Mouse (Mus musculus) hindbrain, postnatal 0 days (tissue): Measurements from ENCODE around the gene Fam216b. TPM values are rescaled to one million over a fixed set of nuclear protein-coding genes. Genes with fewer than 3 reads are reported as not detected.

ENCODE experiments used
- ATAC-seq: fragments of 200-750 bp; cut with Nextera tagmentation; 2 replicates; pipeline ENCODE4 v1.8.0; 2017; ENCODE audit warnings: mild to moderate bottlenecking, moderate TSS enrichment, moderate library complexity
- DNase-seq: peaks from one replicate; pipeline ENCODE4 v3.0.0-alpha.2; 2015; ENCODE audit warnings: low spot score
- H3K27ac ChIP-seq: fragments of 300-500 bp; sonication (generic); 2 replicates; pipeline ENCODE4 v1.5.1; 2014; ENCODE audit warnings: mild to moderate bottlenecking
- H3K27me3 ChIP-seq: fragments of 300-500 bp; sonication (generic); 2 replicates; pipeline ENCODE4 v1.6.1; 2014; ENCODE audit warnings: low read length, mixed read lengths; ENCODE audit not compliant: insufficient read depth
- H3K36me3 ChIP-seq: fragments of 300-500 bp; sonication (generic); 2 replicates; pipeline ENCODE4 v1.6.1; 2014; ENCODE audit warnings: low read length, mixed read lengths; ENCODE audit not compliant: insufficient read depth
- H3K4me1 ChIP-seq: fragments of 300-500 bp; sonication (generic); 2 replicates; pipeline ENCODE4 v1.6.1; 2014; ENCODE audit warnings: antibody characterized with exemption, low read length, mixed read lengths; ENCODE audit not compliant: insufficient read depth
- H3K4me2 ChIP-seq: fragments of 300-500 bp; sonication (generic); 2 replicates; pipeline ENCODE4 v1.6.1; 2014; ENCODE audit warnings: low read depth, mild to moderate bottlenecking, low read length, moderate library complexity, mixed read lengths
- H3K4me3 ChIP-seq: fragments of 300-500 bp; sonication (generic); 2 replicates; pipeline ENCODE4 v1.5.1; 2014; ENCODE audit warnings: low read length
- H3K9ac ChIP-seq: fragments of 300-500 bp; sonication (generic); replicated peaks from 2 replicates; pipeline ENCODE4 v1.6.1; 2014; ENCODE audit warnings: mild to moderate bottlenecking, low read length, moderate library complexity, mixed read lengths
- H3K9me3 ChIP-seq: fragments of 300-500 bp; sonication (generic); 2 replicates; pipeline ENCODE4 v1.6.1; 2016; ENCODE audit warnings: low read length, mixed read lengths
- CTCF ChIP-seq: IDR thresholded peaks from 2 replicates; pipeline ENCODE4 v1.5.1; 2016; ENCODE audit warnings: antibody characterized with exemption, control low read depth, low read depth
- whole genome bisulfite sequencing: fragments of 180-500 bp; shearing (Covaris S2); extraction: QIAGEN DNeasy Blood & Tissue Kit; methylation state at CpG from one replicate; pipeline ENCODE4 v1.1.7; 2014; 5-methylcytosine and 5-hydroxymethylcytosine counted together
- polyA plus RNA-seq: library from polyadenylated mRNA; unstranded; fragments of >200 nt; fragmentation: Nextera tagmentation; extraction: Ambion mirVana; gene quantifications from 2 replicates; pipeline ENCODE4 v1.2.1, GENCODE M21; 2015
- total RNA-seq: library from RNA; depleted of rRNA; stranded (reverse); fragments of >200 nt; gene quantifications from 2 replicates; pipeline ENCODE4 v1.2.3, GENCODE M21; 2014; rRNA removed

The Fam216b gene
- total and polyA plus RNA-seq, 2 experiments from 2014 or later: 4.5 to 5.4 TPM

GRCm38 (mm10) chr14:78048258-78048657, 40.5 kb downstream of the Fam216b start:
- H3K9ac ChIP-seq: no peak overlapping the region
- ATAC-seq: no peak

GRCm38 (mm10) chr14:78043079-78043478, 45.7 kb downstream of the Fam216b start:
- H3K9ac ChIP-seq: no peak overlapping the region
- H3K4me2 ChIP-seq: no peak overlapping the region
- peaks cover 3% of the 10 kb centered on the region; the same call in 1 of the 2 replicates for H3K4me1 ChIP-seq
- no peak overlapping the region for H3K27ac ChIP-seq
- H3K4me3 ChIP-seq: no peak overlapping the region
- H3K27me3 ChIP-seq: no peaks in the 10 kb centered on the region
- ATAC-seq: no peak
- no peak for TF ChIP-seq CTCF
- no peak for DNase-seq
- WGBS: 13% methylated on average over 2 of the region's 2 CpGs
- H3K9me3 ChIP-seq: no peaks in the 10 kb centered on the region
- no peaks in the 10 kb centered on the region for H3K36me3 ChIP-seq

More at GRCm38 (mm10) chr14:78048258-78048657, 40.5 kb downstream of the Fam216b start:
- DNase-seq: no peak
- Histone ChIP-seq H3K4me1 (no peaks in the 10 kb centered on the region), H3K4me3 (no peak overlapping the region), H3K4me2 (no peak overlapping the region), H3K27ac (no peak overlapping the region), H3K36me3 (no peaks in the 10 kb centered on the region), H3K9me3 (no peaks in the 10 kb centered on the region), H3K27me3 (no peaks in the 10 kb centered on the region)
- TF ChIP-seq CTCF: no peak
- WGBS: 82% methylated on average over 3 of the region's 3 CpGs

- H3K9me3 ChIP-seq: no peaks in the 10 kb centered on the region
- DNase-seq: no peak
- no peak overlapping the region for H3K4me2 ChIP-seq
- ATAC-seq: no peak
- TF ChIP-seq CTCF: peak; percentile 27
- H3K27me3 ChIP-seq: no peaks in the 10 kb centered on the region
- no peak overlapping the region for H3K27ac ChIP-seq
- no peaks in the 10 kb centered on the region for H3K36me3 ChIP-seq
- H3K9ac ChIP-seq: no peak overlapping the region
- WGBS: 83% methylated on average over 11 of the region's 11 CpGs
- H3K4me1 ChIP-seq: peaks cover 3% of the 10 kb centered on the region; the same call in 1 of the 2 replicates
- no peak overlapping the region for H3K4me3 ChIP-seq
Observed at GRCm38 (mm10) chr14:78041886-78042526, 46.8 kb downstream of the Fam216b start.

GRCm38 (mm10) chr14:78040643-78041042, 48.2 kb downstream of the Fam216b start:
- 87% methylated on average over 6 of the region's 6 CpGs for WGBS
- no peak for TF ChIP-seq CTCF
- peaks cover 3% of the 10 kb centered on the region; the same call in 1 of the 2 replicates for H3K4me1 ChIP-seq
- no peaks in the 10 kb centered on the region for H3K27me3 ChIP-seq
- no peak overlapping the region for H3K27ac ChIP-seq
- H3K9me3 ChIP-seq: no peaks in the 10 kb centered on the region
- H3K4me2 ChIP-seq: no peak overlapping the region
- H3K9ac ChIP-seq: no peak overlapping the region
- DNase-seq (no peak), ATAC-seq (no peak)
- H3K36me3 ChIP-seq: no peaks in the 10 kb centered on the region
- H3K4me3 ChIP-seq: no peak overlapping the region

- H3K36me3 ChIP-seq: no peaks in the 10 kb centered on the region
- H3K4me3 ChIP-seq: no peak overlapping the region
- no peak for TF ChIP-seq CTCF
- peak overlapping the region; percentile 22; the same call in 1 of the 2 replicates for H3K4me2 ChIP-seq
- WGBS: 41% methylated on average over 8 of the region's 8 CpGs
- ATAC-seq (peak; percentile 51; the same call in 1 of the 2 replicates), DNase-seq (peak; percentile 58)
- no peak overlapping the region for H3K9ac ChIP-seq
- peaks cover 3% of the 10 kb centered on the region; the same call in 1 of the 2 replicates for H3K4me1 ChIP-seq
- H3K27me3 ChIP-seq: no peaks in the 10 kb centered on the region
- no peaks in the 10 kb centered on the region for H3K9me3 ChIP-seq
- H3K27ac ChIP-seq: 0 out of 2 replicates have a peak overlapping the region, but pooled peaks have one; percentile 12
Observed at GRCm38 (mm10) chr14:78038876-78039275, 49.9 kb downstream of the Fam216b start.

Other genes with a start within 250 kb of the Fam216b start
- gene Dnajc15, start 213.9 kb downstream of the Fam216b start, total RNA-seq: 10.6 and 12.9 TPM in 2 replicates
- 93.9 and 98.8 TPM in 2 replicates for gene Dnajc15, start 213.9 kb downstream of the Fam216b start, polyA plus RNA-seq
- 0.16 and 0.22 TPM in 2 replicates for gene Epsti1, start 184.8 kb downstream of the Fam216b start, total RNA-seq
- 0.41 and 0.76 TPM in 2 replicates for gene Epsti1, start 184.8 kb downstream of the Fam216b start, polyA plus RNA-seq
- not detected in 2 replicates for gene Tnfsf11, start 219.0 kb upstream of the Fam216b start, total RNA-seq
- not detected in 2 replicates for gene Tnfsf11, start 219.0 kb upstream of the Fam216b start, polyA plus RNA-seq